26 mouse cellular contexts compared by ENCODE assay signal in genomic region chr1:134285458-134286120, GRCm38 (mm10). TPM values are rescaled to one million over a fixed set of nuclear protein-coding genes. Genes with fewer than 3 reads are reported as not detected.
"Had no signal": no experiment of that assay in that cellular context is flagged by ENCODE, and none has a peak within 500 bp of the region (broad histone marks: within the 10 kb centered on the region; RNA-seq: fewer than 3 reads in every experiment).

No protein-coding gene starts in this region.

- H3K9ac ChIP-seq: kidney, embryonic 15.5 days; limb, embryonic 12.5 days; liver, embryonic 13.5 days; neural tube, embryonic 13.5 days; stomach, embryonic 15.5 days had no signal

- H3K36me3 ChIP-seq: kidney, embryonic 15.5 days; limb, embryonic 12.5 days; liver, embryonic 13.5 days; neural tube, embryonic 13.5 days; stomach, embryonic 15.5 days had no signal

- H3K27me3 ChIP-seq: liver, embryonic 13.5 days; neural tube, embryonic 13.5 days; stomach, embryonic 15.5 days had no signal

- DNase-seq: kidney, adult 11 months; kidney, adult 8-10 months; kidney, postnatal 10 days; kidney, postnatal 36 days; layer of hippocampus, postnatal 36 days; liver, embryonic 13.5 days; lung, adult 2 months; lung, postnatal 36 days; midbrain, embryonic 14.5 days; retina, postnatal 1 day; right cerebral cortex, postnatal 25 days; spleen, adult 18-20 months; thymus, postnatal 25 days had no signal

- H3K27ac ChIP-seq: kidney, embryonic 15.5 days; left cerebral cortex, adult 2 months; limb, embryonic 12.5 days; liver, embryonic 13.5 days; neural tube, embryonic 13.5 days; stomach, embryonic 15.5 days had no signal

- H3K4me3 ChIP-seq: kidney, embryonic 15.5 days; left cerebral cortex, adult 2 months; limb, embryonic 12.5 days; liver, embryonic 13.5 days; megakaryocyte, embryonic 14.5 days; neural tube, embryonic 13.5 days; stomach, embryonic 15.5 days had no signal

- H3K9me3 ChIP-seq: kidney, embryonic 15.5 days; limb, embryonic 12.5 days; liver, embryonic 13.5 days; megakaryocyte, embryonic 14.5 days; neural tube, embryonic 13.5 days; stomach, embryonic 15.5 days had no signal

- H3K4me1 ChIP-seq: liver, embryonic 13.5 days; stomach, embryonic 15.5 days had no signal

- H3K4me2 ChIP-seq: kidney, embryonic 15.5 days; limb, embryonic 12.5 days; liver, embryonic 13.5 days; midbrain, embryonic 11.5 days; neural tube, embryonic 13.5 days; stomach, embryonic 15.5 days had no signal

RNA-seq across cellular contexts. Expression of gene Myog, which starts 4.2 kb away (rescaled TPM):
- total RNA-seq: layer of hippocampus, adult 8-10 months; layer of hippocampus, postnatal 10 days; layer of hippocampus, postnatal 36 days; left cerebral cortex, adult 2 months; left cerebral cortex, postnatal 10 days; left cerebral cortex, postnatal 36 days; liver, adult 2 months; neutrophil, adult 5-6 weeks had no signal
- polyA plus RNA-seq: liver, adult 2 months; midbrain, embryonic 11.5 days; midbrain, embryonic 14.5 days had no signal

RNA-seq across cellular contexts. Expression of gene Adora1, which starts 50.4 kb away (rescaled TPM):
- total RNA-seq: neutrophil, adult 5-6 weeks had no signal
